Mouse (Mus musculus) left cerebral cortex, adult 2 months (tissue): ENCODE results near the gene F8. TPM values are rescaled to one million over a fixed set of nuclear protein-coding genes. Genes with fewer than 3 reads are reported as not detected.

Source experiments
- DNase-seq, 2 experiments: peaks; one replicate each; pipeline ENCODE4 v3.0.0; 2021 to 2022; ENCODE audit warnings: low spot score in 2 of 2, mixed read lengths in 1 of 2; ENCODE audit errors: extremely low spot score in 1 of 2
- H3K27ac ChIP-seq: fragments of 200-600 bp; 2 replicates; pipeline ENCODE4 v1.8.1; 2022
- H3K4me3 ChIP-seq: fragments of 200-600 bp; 2 replicates; pipeline ENCODE4 v1.8.1; 2022
- CTCF ChIP-seq: fragments of 200-600 bp; IDR thresholded peaks from 2 replicates; pipeline ENCODE4 v1.8.1; 2022; ENCODE audit warnings: antibody characterized with exemption, mild to moderate bottlenecking, moderate library complexity
- intact Hi-C: fragments of 180-260 bp; cut with DNase I; formaldehyde crosslinking; loops from one replicate; pipeline ENCODE4 v1.15.1; 2025
- total RNA-seq, 2 experiments: library from RNA; stranded (reverse); gene quantifications; 2 replicates each; pipeline ENCODE4 v1.2.3; 2021

The F8 gene
- total RNA-seq, 2 experiments from 2014 or later: 3.6 TPM

GRCm38 (mm10) chrX:75136938-75137337 is 245.5 kb downstream of the F8 start:
- intact Hi-C loops: no loop called here
- TF ChIP-seq CTCF: no peak
- no peak overlapping the region for H3K27ac ChIP-seq
- DNase-seq: no peak
- no peak overlapping the region for H3K4me3 ChIP-seq

DNA sequence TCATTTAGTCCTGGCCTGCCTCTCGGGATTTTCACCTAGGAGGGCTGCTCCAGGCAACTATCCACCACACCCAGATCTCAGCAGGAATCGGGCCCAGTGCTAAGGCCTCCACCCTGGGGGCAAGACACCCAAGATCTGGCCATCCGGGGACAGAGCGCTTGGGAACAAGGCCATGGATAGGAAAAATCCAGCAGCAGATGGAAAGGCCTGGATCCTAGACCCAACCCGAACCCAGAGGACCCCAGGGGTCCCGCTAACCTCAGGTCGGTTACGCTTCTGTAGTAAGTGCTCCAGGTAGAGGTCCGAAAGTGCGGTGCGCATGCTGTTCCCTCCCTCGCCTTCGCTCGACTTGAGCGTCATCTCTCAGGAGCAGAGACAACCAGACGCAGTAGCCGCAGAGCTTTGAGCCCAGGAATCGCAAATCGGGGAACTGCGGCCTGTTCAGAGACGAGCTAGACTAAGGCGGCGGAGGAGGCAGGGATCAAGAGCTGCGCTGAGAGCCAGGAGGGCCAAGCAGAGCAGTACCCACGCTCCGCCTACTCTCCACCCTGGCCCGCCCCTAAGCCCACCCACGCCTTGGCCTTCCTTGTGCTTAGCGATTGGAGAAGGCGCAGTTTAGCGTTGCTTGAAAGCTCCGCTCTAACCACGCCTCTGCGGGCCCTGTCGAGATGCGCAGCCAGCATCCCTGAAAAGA is 251.8 kb downstream of the F8 start, which contains the start of gene Mpp1:
Gene Mpp1 (minus strand): TSS at position 550 of the 694 bp plus-strand sequence.
- H3K27ac ChIP-seq: peak within 1 kb of the TSS; percentile 85
- DNase-seq: peak; percentile 57 to 65
- intact Hi-C loops: loop anchor here (2.0 kb wide), 1 partner anchor 250 kb away; no protein-coding TSS in a partner anchor
- H3K4me3 ChIP-seq: peak within 1 kb of the TSS; percentile 55
- TF ChIP-seq CTCF: no peak

GRCm38 (mm10) chrX:75129474-75129873 is 252.9 kb downstream of the F8 start:
- no peak for DNase-seq
- peak overlapping the region; percentile 55 for H3K4me3 ChIP-seq
- intact Hi-C loops: loop anchor here (2.0 to 10.0 kb wide), 2 partner anchors 33 to 395 kb away; no protein-coding TSS in a partner anchor
- no peak for TF ChIP-seq CTCF
- H3K27ac ChIP-seq: no peak overlapping the region

GRCm38 (mm10) chrX:75128333-75128980 is 254.0 kb downstream of the F8 start:
- no peak for DNase-seq
- Histone ChIP-seq H3K4me3 (no peak overlapping the region), H3K27ac (no peak overlapping the region)
- intact Hi-C loops: loop anchor here (2.0 to 10.0 kb wide), 2 partner anchors 32 to 396 kb away; no protein-coding TSS in a partner anchor
- TF ChIP-seq CTCF: no peak

DNA sequence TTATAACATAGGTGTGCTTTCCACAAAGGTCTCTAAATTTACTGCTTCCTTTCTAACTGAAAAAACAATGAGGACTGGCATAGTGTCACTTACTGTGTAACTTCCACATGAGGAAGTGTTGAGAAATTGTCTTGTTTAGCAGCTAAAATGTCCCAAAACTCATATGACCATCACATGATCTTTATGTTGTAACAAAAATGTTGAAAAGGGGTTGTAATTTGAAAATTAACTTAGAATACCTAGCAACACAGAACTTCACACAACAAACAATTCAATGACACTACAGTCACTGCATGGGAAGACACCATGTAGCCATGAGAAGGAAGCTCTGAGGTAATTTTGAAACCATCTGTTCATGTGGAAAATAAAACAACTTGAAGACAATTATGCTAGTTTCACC is 255.5 kb downstream of the F8 start:
- intact Hi-C loops: loop anchor here (10.0 kb wide), 1 partner anchor 398 kb away; no protein-coding TSS in a partner anchor
- no peak for TF ChIP-seq CTCF
- no peak for DNase-seq
- no peak overlapping the region for H3K4me3 ChIP-seq
- no peak overlapping the region for H3K27ac ChIP-seq

GRCm38 (mm10) chrX:75125606-75126005 is 256.8 kb downstream of the F8 start:
- no peak for DNase-seq
- intact Hi-C loops: loop anchor here (10.0 kb wide), 1 partner anchor 399 kb away; no protein-coding TSS in a partner anchor
- no peak for TF ChIP-seq CTCF
- Histone ChIP-seq H3K27ac (no peak overlapping the region), H3K4me3 (no peak overlapping the region)

Other genes with a start within 250 kb of the F8 start
- gene Smim9, start 218.8 kb downstream of the F8 start, total RNA-seq: not detected
- 10 to 100 TPM; 51.6 to 51.8 TPM for gene Fundc2, start 216 bp downstream of the F8 start, total RNA-seq
- gene Cmc4, start 34.0 kb upstream of the F8 start, total RNA-seq: 10 to 100 TPM; 14.1 to 14.4 TPM
- 10 to 100 TPM in 1 of 2 experiments, 1 to 10 TPM in 1; 9.2 to 10.5 TPM for gene Mtcp1, start 34.0 kb upstream of the F8 start, total RNA-seq
- 10 to 100 TPM; 30.9 to 37.1 TPM for gene Brcc3, start 34.0 kb upstream of the F8 start, total RNA-seq
- 10 to 100 TPM; 63.6 to 64.8 TPM for gene Vbp1, start 131.7 kb upstream of the F8 start, total RNA-seq
- 10 to 100 TPM; 37.6 to 38.8 TPM for gene Rab39b, start 195.6 kb upstream of the F8 start, total RNA-seq